Mouse (Mus musculus): ENCODE measurements at regions not wholly inside any gene's neighbourhood (a gene's known extent, or its start where the extent isn't known, plus 50 kb on each side); places are given as distances from the start of the nearest gene placed in this dataset.

- no peak for TF ChIP-seq POLR2A (IDR thresholded peaks at IDR 0.05; ENCODE audit: low read depth, low read length)
- no peak for TF ChIP-seq EP300 (IDR thresholded peaks at IDR 0.05; ENCODE audit: low read length)
- TF ChIP-seq MAX (IDR thresholded peaks at IDR 0.05; ENCODE audit: low read length), result no peak
Measured at GRCm38 (mm10) chr6:49966555-49966954, 143.5 kb upstream of the Mpp6 start.
